Mouse (Mus musculus) mouse embryonic stem cell (cell line): ENCODE measurements around the gene Fam20b.

Experiments
- in situ Hi-C, 2 experiments: fragments of 300-500 bp; cut with MboI; formaldehyde crosslinking; loops; 1 replicate in 1 of 2; 3 replicates in 1 of 2; pipeline ENCODE4 v1.14.3; 2019 to 2020; ENCODE audit warnings: low sequenced_read_pairs in 2 of 2, low pct_unique_long_range_greater_than_20kb in 1 of 2, mixed read lengths in 1 of 2; ENCODE audit not compliant: unreplicated experiment in 1 of 2

The Fam20b gene

DNA sequence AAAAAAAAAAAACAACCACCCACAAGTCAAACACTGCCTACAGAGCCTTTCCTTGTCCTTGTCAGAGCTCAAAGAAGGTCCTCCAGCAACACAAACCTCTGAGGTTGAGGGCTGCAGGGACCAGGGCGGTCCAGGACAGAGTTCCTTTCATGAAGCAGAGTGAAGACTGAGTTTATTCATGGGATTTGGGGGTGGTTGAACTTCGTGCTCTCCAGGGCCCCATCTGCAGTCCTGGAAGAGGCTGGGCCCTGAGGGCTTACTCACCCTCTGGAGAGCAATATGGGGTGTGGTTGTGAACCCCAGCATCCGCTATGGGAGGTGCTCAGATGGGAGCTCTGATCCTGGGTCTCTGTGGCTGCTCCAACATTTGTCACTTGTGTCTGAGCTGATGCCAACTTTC lies 15.1 kb upstream of the Fam20b start:
- in situ Hi-C loops: loop anchor here in 1 of 2 experiments (25.0 kb wide), 1 partner anchor 553 kb away; no protein-coding TSS in a partner anchor

DNA sequence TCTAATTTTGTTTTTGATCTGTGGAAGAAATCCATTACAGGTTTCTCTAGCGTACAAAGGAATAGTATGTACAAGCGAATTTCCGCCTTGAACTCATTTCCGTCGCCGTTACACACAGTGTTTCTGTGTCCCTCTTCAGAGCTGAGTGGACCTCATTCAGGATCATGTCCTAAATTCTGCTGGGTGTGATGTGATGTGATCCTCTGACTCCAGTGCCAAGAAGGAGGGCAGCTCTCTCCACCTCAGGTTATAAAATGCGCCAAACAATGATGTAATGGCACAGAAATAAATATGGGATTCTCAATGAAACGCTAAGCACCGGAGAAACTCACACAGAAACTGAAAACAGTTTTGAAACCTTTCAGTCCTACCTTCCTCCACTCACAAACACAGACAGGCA lies 14.7 kb upstream of the Fam20b start:
- in situ Hi-C loops: loop anchor here in 1 of 2 experiments (25.0 kb wide), 1 partner anchor 554 kb away; no protein-coding TSS in a partner anchor

DNA sequence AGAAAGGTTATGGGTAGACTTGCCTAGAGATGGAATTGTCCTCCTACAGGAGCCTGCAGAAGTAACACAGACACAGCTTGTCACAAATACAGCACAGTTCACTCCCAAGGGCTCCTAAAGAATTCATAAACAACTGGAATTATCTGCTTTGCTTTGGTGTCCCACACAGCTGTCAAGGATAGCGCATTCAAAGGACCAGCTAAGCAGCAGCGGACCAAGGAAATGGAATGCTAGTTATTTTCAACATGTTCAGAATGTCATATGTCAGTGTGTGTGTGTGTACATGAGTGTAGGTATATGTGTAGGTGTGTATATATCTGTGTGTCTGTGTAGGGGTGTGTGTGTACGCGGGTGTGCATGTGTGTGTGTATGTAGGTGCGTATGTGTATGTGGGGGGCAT lies 14.1 kb upstream of the Fam20b start:
- in situ Hi-C loops: loop anchor here in 1 of 2 experiments (25.0 kb wide), 1 partner anchor 554 kb away; no protein-coding TSS in a partner anchor

DNA sequence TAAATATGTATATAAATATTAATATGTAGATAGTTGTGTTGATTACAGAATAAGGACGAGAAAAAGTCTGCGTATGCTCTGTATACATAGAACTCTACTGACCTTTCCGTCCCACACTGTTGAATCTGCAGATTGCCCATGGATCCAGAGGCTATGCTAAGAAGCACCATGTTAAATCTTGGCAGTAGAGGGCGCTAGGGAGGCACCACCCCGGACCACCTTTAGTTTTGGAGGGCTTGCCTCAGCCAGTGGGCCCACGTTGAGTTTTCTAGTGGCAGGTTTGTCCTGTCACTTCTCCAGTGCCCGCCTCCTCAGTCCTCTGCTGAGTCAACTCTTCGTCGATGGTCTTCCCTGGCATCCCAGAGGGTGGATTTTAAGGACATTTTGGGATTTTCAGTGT lies 11.9 kb upstream of the Fam20b start:
- in situ Hi-C loops: loop anchor here in 1 of 2 experiments (25.0 kb wide), 1 partner anchor 556 kb away; no protein-coding TSS in a partner anchor

DNA sequence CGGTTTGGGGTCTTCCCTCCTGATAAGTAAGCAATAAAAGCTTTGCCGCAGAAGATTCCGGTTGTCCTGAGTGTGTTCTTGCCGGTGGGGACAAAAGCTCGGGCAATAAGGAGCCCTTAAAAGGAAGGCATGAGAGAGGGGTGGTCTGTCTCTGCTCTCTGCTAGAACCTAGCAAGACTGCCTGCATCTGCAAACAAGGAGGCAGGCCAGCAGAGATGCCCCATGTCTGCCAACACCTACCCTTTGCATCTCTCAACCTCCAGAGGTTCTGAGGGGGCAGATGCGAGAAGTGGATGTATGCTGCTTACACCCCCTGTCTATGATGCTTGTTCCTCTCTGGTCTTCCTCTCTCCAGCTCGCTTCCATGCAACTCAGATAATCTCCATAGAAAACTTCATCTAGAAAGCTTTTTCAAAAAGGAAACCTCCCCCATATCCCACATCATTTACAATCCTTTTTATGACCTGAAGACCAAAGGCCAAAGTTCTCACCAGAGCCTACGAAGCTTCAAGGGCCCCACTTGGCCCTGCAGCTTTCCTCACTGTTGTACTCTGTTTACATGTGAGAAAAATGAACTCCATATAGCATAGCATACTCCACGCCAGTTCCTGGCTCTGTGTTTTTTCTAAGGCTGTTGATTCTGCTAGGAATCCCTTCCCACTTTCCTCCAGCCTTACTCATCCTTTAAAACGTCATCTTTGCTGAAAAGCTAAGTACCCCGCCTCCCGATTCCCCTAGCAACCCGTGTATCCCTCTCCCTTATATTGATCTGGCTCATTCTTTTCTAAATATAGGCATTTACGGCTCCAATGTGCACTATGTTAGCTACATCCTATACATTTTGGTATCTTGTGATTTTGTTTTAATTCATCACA lies 8.6 kb upstream of the Fam20b start:
- in situ Hi-C loops: loop anchor here in 1 of 2 experiments (25.0 kb wide), 1 partner anchor 560 kb away; no protein-coding TSS in a partner anchor

DNA sequence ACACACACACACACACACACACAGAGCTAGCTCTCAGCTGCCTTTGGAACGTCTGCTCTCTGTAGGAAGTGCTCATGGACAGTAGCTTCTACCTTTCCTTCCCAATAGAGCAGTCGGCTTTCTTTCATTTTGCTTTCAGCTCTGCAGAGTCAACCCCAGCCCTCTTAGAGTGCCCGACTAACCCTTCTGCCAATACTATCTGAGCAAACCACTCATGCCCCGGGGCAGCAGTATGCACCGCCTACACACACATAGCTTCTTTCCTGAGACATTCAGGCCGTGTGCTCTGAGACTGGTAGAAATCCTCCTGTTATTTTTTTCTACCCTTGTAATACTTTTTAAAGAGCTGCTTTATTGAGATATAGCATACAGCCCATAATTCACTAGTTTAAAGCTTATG lies 3.2 kb upstream of the Fam20b start:
- in situ Hi-C loops: no loop called here

DNA sequence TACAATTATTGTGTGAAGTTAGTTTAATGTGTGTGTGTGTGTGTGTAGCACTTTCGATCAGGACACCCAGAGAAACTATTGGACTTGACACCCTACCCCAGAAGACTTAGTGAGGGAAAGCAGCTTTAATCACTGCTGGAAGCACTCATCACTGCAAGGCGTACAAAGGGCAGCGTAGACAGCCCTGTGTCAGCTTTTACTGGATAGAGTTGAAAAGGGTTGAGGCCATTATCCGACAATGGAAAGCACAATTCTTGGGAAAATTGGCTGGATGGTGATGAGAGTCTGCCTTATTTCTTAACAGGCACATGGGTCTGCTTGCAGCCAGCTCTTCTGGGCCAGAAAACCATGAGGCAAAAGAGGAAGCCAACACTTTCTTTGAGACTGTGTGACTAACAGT lies 1.2 kb upstream of the Fam20b start:
- in situ Hi-C loops: no loop called here

DNA sequence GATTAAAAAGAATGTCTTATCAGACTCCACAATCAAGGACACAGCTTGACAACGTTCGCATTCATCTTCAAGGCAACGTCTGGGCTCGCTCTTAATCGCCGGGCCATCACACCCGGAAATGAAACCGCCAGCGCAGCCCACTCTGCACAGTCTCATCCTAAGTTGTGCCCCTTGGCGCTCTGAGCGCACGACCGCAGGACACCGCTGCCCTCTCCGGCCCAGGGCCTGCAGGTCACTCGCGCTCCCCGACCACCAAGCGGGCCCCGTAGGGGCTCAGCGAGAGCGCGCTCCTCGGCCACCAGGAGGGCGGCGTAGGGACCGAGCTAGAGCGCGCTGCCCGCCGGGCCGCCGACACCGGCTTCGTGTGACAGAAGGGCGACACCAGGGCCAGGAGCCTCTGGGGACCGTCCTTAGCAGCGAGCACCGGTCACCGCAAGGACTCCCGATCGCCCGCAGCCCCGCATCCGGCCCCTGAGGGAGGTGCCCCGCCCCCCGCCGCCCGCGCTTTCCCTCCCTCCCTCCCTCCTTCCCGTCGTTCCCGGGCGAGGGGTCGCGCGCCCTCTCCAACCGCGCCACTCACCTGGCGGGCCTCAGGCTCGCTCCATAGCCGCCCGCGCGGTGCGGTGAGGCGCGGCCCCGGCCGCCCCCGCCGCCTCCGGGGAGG lies 468 bp downstream of the Fam20b start:
- in situ Hi-C loops: no loop called here

DNA sequence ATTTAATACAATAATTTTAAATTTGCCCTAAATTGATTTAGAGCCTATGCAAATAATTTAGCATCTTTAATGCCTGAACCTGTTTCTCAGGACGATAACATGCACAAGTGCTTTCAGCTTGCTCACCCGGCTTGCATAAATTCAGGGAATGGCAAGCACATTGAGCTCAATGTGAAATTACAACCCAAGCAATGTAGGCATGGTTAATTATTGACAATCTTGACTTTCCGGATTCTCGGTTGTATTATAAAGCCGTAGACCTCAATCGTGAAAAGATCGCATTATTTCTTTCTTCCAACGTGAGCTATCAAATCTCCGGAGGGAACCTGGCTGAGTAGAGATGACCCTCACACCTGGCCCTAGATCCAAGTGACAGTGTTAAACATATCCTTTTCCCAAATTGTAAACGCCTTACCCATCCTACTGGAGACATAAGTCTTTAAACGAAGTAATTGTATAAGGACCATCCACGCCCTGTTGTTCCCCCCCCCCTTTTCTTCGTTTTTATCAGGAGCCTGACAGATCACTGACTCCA lies 1.1 kb downstream of the Fam20b start:
- in situ Hi-C loops: no loop called here

DNA sequence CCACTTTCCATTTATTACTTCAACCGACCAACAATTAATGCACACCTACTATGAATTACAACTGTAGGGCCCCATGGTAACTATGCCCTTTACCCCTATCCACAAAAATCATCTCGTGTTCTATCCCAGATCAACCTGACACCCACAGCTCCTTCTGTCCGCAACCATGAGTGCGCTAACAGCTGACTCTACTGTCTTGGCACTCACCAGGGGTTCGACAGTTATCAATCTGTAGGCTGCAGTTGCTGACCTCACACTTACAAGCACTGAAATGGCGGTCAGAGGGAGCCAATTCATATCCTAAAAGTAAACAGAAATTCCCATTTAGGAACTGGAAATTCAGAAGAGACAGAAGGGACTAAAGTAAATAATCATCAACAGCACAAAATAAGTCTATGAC lies 2.2 kb downstream of the Fam20b start:
- in situ Hi-C loops: no loop called here

DNA sequence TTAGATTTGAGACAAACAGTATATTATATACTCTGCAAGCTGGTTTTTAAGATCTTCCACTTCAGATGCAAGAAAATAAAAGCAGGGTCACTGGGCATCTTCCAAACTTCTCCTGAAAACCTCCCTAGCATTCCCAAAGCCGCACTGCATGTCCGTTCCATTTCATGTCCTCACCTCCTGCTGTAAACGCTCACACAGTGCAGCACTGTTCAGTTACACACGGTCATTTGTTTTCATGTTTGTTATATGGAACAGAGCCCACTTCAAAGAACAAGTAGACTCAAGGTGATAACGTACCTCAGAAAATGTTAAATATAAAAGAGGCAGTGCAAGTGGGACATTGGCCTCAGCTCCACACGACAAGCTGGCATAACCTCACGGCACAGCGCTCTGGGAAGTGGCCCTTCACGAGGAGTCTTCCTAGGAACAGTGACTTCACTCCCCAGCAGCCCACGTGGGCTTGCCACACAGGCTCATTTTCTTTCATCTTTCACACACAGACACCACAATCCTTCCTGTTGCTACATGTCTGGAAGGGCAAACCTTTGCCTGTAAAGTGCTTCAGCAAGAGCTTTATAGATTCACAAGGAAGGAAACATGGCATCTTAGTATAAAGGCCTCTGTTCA lies 8.3 kb downstream of the Fam20b start:
- in situ Hi-C loops: no loop called here

DNA sequence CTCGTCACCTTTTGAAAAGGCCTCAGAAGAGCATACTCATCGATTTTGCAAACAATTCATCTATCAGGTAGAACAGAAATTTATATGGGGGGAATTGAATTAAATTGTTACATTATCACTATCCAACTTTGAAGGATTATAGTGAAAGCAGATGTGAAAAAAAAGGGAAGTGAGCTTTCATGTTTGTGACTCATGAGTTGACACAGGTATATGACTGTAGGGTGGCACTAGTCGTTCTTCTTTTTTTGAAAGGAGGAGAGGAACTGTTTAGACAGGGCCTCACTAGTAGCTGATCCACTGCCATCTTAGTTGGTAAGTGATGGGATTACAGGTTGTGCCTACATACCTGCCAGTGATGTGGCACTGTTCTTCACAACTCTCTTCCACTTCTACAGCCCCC lies 10.2 kb downstream of the Fam20b start:
- in situ Hi-C loops: no loop called here

DNA sequence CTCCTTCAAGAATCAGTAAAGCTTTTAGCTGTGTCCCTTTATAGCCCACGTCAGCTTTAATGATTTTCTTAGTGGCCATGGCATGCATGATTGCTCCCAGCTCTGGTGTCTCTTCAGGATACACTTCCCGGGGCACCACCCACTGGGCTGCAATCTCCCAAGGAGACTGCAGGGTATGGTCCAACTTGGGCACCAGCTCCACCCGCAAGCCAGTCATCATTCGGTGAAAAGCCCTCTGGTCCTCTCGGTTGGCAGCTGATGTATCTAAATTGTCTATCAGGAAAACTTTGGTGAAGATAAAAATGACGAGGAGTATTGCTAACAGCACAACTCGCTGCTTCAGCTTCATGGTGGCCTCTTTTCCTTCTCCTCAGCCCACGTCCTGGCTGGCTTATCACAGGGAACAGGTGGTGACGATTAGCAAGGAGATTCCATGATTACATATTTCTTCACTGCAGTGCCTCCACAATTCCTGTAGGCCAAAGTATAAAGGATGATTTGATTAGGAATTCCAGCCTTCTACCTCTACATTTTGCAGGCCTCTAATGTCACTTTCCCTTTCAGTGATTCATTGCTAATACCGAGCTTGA lies 13.1 kb downstream of the Fam20b start:
- in situ Hi-C loops: no loop called here

DNA sequence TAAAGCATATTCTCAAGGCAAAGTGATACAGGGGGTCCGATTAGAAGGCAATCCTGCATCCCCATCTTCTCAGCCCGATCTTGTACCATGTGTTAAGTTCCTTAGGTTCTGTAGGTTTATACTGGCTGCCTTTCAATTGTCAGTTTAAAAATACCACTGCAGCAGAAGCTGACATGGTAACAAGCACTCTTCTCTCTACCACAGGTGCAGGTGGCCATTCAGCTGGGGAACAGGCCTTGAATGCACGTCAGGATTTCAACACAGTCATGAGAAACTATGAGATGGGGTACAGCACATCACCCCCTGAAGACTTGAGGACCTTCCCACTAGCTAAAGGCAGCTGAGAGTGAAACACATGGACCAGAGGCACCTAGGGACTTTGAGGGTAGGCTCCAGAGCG lies 15.4 kb downstream of the Fam20b start:
- in situ Hi-C loops: no loop called here

DNA sequence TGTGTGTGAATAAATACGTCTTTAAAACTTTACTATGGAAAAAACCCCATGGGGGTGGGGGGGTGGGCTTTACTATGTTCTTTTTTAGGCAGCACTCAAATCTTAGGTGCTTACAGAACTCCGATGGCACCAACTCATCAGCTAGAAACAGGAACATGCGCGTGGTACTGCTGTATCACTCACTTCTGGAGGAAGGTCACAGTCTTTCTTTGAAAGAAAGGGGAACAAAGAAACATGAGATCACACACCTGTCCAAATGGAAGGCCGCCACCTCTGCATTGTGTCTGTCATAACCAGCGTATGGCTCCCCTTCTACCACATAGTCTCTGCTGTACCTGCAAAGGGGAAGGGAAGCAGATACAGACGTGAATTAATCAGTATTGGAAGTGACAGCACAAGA lies 16.7 kb downstream of the Fam20b start:
- in situ Hi-C loops: no loop called here

DNA sequence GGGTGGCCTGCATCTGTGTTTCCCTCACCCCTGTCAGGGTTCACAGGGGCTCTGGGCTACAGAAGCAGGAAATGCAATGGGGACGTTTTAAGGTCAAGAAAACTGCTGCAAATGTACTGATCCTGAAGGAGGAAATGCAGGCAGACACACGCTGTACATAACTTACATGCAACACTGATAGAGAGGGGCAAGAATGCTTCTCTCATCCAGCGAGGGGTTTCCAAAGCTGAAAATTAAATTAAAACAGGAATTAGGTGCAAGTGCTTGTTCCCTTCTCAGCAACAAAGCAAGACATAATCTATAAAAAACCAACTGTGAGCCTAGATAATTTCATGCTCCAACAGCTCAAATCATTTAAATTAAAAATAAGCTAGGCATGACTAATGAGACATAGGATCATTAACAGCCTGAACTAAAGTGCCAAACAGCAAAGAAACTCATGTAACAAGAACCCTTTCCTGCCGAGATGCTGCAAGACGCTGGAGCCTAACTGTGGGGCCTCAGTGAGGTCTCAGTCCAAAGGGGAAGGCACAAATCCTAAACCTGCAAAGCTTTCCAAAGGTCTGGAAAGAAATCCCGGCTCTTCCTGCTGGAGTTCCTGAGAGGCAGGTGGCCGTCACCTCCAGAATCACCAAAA lies 32.7 kb downstream of the Fam20b start:
- in situ Hi-C loops: no loop called here

DNA sequence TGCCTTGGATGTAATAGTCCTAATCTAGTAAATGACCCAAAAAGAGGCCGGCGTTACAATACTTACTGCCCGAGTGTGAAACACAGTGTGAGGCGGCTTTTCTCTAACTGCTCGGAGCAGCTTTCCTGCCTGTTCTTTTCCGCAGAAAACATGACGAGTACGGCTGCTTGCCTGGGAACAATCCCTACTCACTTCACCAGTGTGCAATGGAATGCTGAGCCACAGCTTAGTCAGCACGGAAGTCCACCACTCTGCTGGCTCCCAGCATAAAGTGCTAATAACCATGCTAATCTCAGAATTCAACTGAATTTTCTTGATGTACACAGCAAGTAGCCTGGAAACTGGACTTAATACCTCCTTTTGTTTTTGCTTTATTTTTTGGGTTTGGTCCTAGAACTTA lies 39.3 kb downstream of the Fam20b start:
- in situ Hi-C loops: loop anchor here in 1 of 2 experiments (5.0 kb wide), 1 partner anchor 47 kb away; no protein-coding TSS in a partner anchor

DNA sequence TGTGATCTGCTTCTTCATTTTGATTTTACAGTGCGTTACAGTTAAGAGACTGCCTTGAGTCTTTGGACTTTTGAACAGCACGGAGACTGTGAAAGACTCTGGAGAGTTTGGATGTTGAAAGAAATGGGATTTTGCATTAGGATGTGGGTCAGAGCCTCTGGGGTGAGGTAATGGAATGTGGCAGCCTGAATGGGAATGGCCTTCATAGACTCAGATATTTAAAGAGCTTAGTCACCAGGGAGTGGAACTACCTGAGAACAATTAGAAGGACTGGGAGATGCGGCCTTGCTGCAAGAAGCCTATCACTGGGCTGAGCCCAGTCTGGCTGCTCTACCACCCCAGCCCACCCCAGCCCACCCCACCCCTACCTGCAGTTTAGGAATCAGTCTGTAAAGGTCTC lies 41.7 kb downstream of the Fam20b start:
- in situ Hi-C loops: loop anchor here in 1 of 2 experiments (5.0 kb wide), 1 partner anchor 45 kb away; no protein-coding TSS in a partner anchor
